Mouse (Mus musculus) liver, postnatal 0 days (tissue): ENCODE data around the gene Ltb. TPM values are rescaled to one million over a fixed set of nuclear protein-coding genes. Genes with fewer than 3 reads are reported as not detected.

ENCODE experiments used
- ATAC-seq: fragments of 200-750 bp; cut with Nextera tagmentation; 2 replicates; pipeline ENCODE4 v1.8.0; 2017; ENCODE audit warnings: mild to moderate bottlenecking, moderate library complexity
- DNase-seq: peaks from one replicate; pipeline ENCODE4 v3.0.0-alpha.2; 2016
- H3K27ac ChIP-seq: fragments of 300-500 bp; sonication (generic); 2 replicates; pipeline ENCODE4 v1.5.1; 2014; ENCODE audit warnings: antibody characterized with exemption, moderate library complexity, mild to moderate bottlenecking, low read depth
- H3K27me3 ChIP-seq: fragments of 300-500 bp; sonication (generic); 2 replicates; pipeline ENCODE4 v1.6.1; 2014; ENCODE audit warnings: low read length, control low read depth, mixed read lengths; ENCODE audit not compliant: insufficient read depth
- H3K36me3 ChIP-seq: fragments of 300-500 bp; sonication (generic); replicated peaks from 2 replicates; pipeline ENCODE4 v1.6.1; 2014; ENCODE audit warnings: mild to moderate bottlenecking, control low read depth, low read length, moderate library complexity, mixed read lengths; ENCODE audit not compliant: insufficient read depth
- H3K4me1 ChIP-seq: fragments of 300-500 bp; sonication (generic); 2 replicates; pipeline ENCODE4 v1.6.1; 2014; ENCODE audit warnings: antibody characterized with exemption, mild to moderate bottlenecking, control low read depth; ENCODE audit not compliant: insufficient read depth
- H3K4me2 ChIP-seq: fragments of 300-500 bp; sonication (generic); 2 replicates; pipeline ENCODE4 v1.6.1; 2014; ENCODE audit warnings: low read depth, mild to moderate bottlenecking, low read length, moderate library complexity, mixed read lengths
- H3K4me3 ChIP-seq: fragments of 300-500 bp; sonication (generic); 2 replicates; pipeline ENCODE4 v1.5.1; 2014; ENCODE audit warnings: low read depth, low read length
- H3K9ac ChIP-seq: fragments of 300-500 bp; sonication (generic); replicated peaks from 2 replicates; pipeline ENCODE4 v1.6.1; 2014; ENCODE audit warnings: mild to moderate bottlenecking, moderate library complexity
- H3K9me3 ChIP-seq: fragments of 300-500 bp; sonication (generic); 2 replicates; pipeline ENCODE4 v1.6.1; 2016; ENCODE audit warnings: mild to moderate bottlenecking, control low read depth, low read length, mixed read lengths
- CTCF ChIP-seq: sonication (generic); IDR thresholded peaks from 2 replicates; pipeline ENCODE4 v1.5.1; 2016; ENCODE audit warnings: antibody characterized with exemption, low read depth
- EP300 ChIP-seq: IDR thresholded peaks from 2 replicates; pipeline ENCODE4 v1.6.1; 2016; ENCODE audit warnings: antibody characterized with exemption, low read depth, mild to moderate bottlenecking
- WGBS: fragments of 180-500 bp; shearing (Covaris S2); extraction: QIAGEN DNeasy Blood & Tissue Kit; methylation state at CpG from one replicate; pipeline ENCODE4 v1.1.7; 2014; ENCODE audit not compliant: insufficient replicate concordance; 5-methylcytosine and 5-hydroxymethylcytosine counted together
- polyA plus RNA-seq: library from polyadenylated mRNA; unstranded; fragments of >200 nt; fragmentation: Nextera tagmentation; extraction: Ambion mirVana; gene quantifications from 2 replicates; pipeline ENCODE4 v1.2.1, GENCODE M21; 2015

The Ltb gene
- polyA plus RNA-seq, 1 experiment from 2014 or later = 5.3 TPM

DNA sequence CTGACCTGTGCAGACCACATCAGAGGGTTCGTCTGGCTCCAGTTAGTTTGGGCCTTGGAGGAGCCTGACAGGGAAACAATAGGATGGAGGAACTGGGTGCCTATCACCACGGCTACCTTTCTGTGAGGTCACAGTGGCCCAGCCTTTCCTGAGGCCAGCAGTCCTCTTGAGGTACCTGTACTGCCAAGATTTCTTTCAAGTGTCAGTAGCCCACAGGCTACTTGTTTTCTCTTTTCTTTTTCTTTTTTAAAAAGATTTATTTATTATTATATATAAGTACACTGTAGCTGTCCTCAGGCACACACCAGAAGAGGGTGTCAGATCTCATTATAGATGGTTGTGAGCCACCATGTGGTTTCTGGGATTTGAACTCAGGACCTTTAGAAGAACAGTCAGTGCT, 18.3 kb upstream of the Ltb start, which contains the start of gene Aif1:
TSS of gene Aif1 (minus strand) at position 101 of the 400 bp plus-strand sequence.
- ATAC-seq (no peak), DNase-seq (no peak)
- 0 out of 2 replicates have a peak, but pooled peaks cover 4% of the 10 kb centered on the region for H3K4me1 ChIP-seq
- no peak within 1 kb of the TSS for H3K4me3 ChIP-seq
- H3K9me3 ChIP-seq = no peaks in the 10 kb centered on the region
- H3K36me3 ChIP-seq = no peaks in the 10 kb centered on the region
- H3K27ac ChIP-seq = no peak within 1 kb of the TSS
- no peak within 1 kb of the TSS for H3K9ac ChIP-seq
- TF ChIP-seq CTCF = no peak
- no peak for TF ChIP-seq EP300
- no peaks in the 10 kb centered on the region for H3K27me3 ChIP-seq
- WGBS = 54% methylated on average over 2 of the region's 2 CpGs
- no peak within 1 kb of the TSS for H3K4me2 ChIP-seq

DNA sequence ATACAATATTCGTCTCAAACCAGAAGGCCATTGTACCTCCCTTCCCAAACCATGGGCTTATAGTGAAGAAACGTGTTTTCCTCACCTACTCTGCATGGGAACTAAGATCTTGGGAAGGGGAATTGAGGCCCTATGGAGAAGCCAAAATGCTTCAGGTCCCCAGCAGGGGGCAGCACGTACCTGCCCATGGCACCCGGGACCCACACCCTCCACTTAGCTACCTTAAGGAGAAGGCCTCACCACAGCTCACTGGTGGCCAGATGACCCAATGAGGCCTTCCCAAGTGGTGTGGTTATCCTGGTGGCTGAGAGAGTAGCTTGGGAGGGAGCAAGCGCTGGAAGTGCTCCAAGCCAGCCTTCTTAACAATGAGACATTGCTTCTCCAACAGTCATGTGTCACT, 15.7 kb upstream of the Ltb start:
- Histone ChIP-seq H3K27me3 (no peaks in the 10 kb centered on the region), H3K27ac (no peak overlapping the region), H3K4me1 (0 out of 2 replicates have a peak, but pooled peaks cover 4% of the 10 kb centered on the region), H3K9ac (no peak overlapping the region), H3K36me3 (no peaks in the 10 kb centered on the region), H3K4me3 (no peak overlapping the region), H3K9me3 (no peaks in the 10 kb centered on the region), H3K4me2 (no peak overlapping the region)
- TF ChIP-seq EP300 (no peak), CTCF (peak; percentile 97)
- DNase-seq (peak; percentile 83), ATAC-seq (peak; percentile 73)
- whole genome bisulfite sequencing = 14% methylated on average over 5 of the region's 5 CpGs

DNA sequence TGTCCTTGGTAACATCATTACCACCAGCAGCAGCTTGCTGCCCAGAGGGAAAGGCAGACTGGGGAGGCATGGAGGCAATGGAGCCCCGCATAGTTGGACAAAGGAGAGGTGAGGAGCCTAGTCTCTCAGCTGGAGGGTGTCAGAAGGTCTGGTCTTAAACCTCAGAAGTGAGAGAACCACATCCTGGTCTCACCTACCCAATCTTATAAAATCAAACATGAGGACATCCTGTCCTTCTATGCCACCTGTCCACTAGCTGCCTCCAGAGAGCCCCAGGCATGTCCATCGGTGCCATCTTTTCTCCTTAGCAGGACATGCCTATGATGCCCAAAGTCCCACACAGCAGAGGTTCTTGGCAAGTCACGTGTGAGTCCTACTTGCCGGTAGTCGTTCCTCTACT, 14.1 kb upstream of the Ltb start:
- Histone ChIP-seq H3K9ac (no peak overlapping the region), H3K4me3 (no peak overlapping the region), H3K4me1 (0 out of 2 replicates have a peak, but pooled peaks cover 4% of the 10 kb centered on the region), H3K4me2 (no peak overlapping the region), H3K27me3 (no peaks in the 10 kb centered on the region), H3K9me3 (no peaks in the 10 kb centered on the region), H3K27ac (no peak overlapping the region), H3K36me3 (no peaks in the 10 kb centered on the region)
- no peak for ATAC-seq
- no peak for DNase-seq
- 74% methylated on average over 5 of the region's 5 CpGs for WGBS
- TF ChIP-seq CTCF (no peak), EP300 (no peak)

DNA sequence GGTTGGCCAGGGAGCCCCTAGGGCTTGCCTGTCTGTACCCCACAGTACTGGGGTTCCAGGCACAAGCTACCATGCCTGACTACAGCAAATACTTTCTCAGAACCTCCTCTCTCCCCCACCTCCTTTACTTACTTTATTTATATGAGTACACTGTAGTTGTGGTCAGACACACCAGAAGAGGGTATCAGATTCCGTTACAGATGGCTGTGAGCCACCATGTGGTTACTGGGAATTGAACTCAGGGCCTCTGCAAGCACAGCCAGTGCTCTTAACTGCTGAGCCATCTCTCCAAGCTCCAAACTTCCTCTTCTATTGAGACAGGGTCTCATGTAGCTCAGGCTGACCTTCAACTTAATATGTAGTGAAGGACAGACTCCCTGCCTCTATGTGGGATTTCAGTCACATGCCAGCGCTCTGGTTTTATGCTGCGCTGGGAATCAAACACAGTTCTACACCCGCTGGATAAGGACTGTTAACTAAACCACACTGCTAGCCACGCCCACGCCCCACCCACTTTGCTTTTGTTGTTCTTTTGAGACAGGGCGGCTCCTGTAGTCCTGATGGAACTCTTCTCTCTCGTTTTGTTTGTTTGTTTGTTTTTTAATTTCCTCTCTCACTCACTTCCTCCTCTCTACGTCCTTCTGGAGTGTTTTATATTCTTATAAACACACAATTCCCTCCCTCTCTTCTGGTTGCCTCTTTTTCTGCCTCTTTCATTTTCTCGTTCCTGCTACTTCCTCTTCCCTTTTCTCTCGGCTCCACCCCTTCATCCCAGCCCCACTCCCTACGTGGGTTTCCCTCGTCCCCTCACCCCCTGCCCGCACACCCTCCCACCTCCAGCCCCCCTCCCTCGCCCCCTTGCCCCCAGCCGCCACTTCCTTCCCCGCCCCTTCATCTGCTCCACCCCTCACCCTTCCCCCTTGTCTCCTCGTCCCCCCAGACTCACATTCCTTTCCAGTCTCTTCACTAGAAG, 8.3 kb upstream of the Ltb start:
- 2% methylated on average over 18 of the region's 18 CpGs for WGBS
- peak overlapping the region; percentile 80 for H3K27ac ChIP-seq

DNA sequence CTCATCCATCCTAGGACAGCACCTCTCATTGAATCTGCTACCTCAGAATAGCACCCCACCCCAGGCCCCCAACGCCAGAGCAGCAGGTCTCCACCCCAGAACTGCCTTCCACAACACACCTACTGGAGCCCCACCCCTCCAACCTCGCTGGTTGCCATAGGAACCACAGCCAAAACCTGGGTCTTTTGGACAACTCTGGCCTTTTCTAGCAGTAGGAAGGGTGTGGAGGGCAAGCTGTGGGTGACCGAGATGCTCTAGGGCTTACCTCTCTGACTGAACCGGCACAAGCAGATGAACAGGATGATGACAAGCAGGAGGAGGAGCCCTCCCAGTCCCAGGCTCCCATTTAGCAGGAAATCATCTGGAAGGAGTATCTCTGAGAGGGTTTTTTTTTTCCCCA, 7.6 kb upstream of the Ltb start:
- Histone ChIP-seq H3K4me1 (peaks cover 12% of the 10 kb centered on the region), H3K27me3 (no peaks in the 10 kb centered on the region), H3K4me3 (peak overlapping the region; percentile 52), H3K36me3 (no peaks in the 10 kb centered on the region), H3K9me3 (no peaks in the 10 kb centered on the region), H3K9ac (peak overlapping the region; percentile 2; the same call in 1 of the 2 replicates), H3K27ac (peak overlapping the region; percentile 80), H3K4me2 (peak overlapping the region; percentile 75)
- DNase-seq (no peak), ATAC-seq (peak; percentile 23; the same call in 1 of the 2 replicates)
- TF ChIP-seq EP300 (no peak), CTCF (no peak)
- 1% methylated on average over 4 of the region's 4 CpGs for WGBS

More for the DNA sequence above, 8.3 kb upstream of the Ltb start:
- TF ChIP-seq EP300 (no peak), CTCF (no peak)
- Histone ChIP-seq H3K27me3 (no peaks in the 10 kb centered on the region), H3K4me3 (peak overlapping the region; percentile 52), H3K9ac (peak overlapping the region; percentile 36), H3K4me2 (peak overlapping the region; percentile 75), H3K9me3 (no peaks in the 10 kb centered on the region), H3K4me1 (peaks cover 8% of the 10 kb centered on the region), H3K36me3 (no peaks in the 10 kb centered on the region)
- ATAC-seq (peak; percentile 44; the same call in 1 of the 2 replicates), DNase-seq (peak; percentile 86)

DNA sequence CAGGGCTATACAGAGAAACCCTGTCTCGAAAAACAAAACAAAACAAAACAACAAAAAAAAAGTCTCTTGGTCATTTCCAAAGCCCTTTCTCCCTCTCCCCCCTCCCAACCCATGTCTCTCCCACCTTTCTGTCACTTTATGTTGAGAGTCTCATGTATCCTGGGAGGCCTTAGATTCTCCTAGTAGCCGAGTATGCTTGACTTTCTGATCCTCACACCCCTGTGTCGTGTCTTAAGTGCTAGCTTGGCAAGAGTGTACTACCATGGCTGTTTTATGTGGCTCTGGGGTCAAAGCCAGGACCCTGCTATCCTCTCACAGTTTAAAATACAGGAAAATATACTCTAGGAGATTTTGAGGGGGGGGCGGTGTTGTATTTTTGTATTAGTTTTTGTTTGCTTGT, 6.9 kb upstream of the Ltb start:
- 58% methylated on average over 4 of the region's 4 CpGs for WGBS
- H3K4me2 ChIP-seq = peak overlapping the region; percentile 75; the same call in 1 of the 2 replicates
- ATAC-seq (no peak), DNase-seq (no peak)
- H3K9me3 ChIP-seq = no peaks in the 10 kb centered on the region
- no peaks in the 10 kb centered on the region for H3K36me3 ChIP-seq
- TF ChIP-seq CTCF (no peak), EP300 (no peak)
- peak overlapping the region; percentile 52; the same call in 1 of the 2 replicates for H3K4me3 ChIP-seq
- H3K27me3 ChIP-seq = no peaks in the 10 kb centered on the region
- peaks cover 14% of the 10 kb centered on the region for H3K4me1 ChIP-seq
- H3K9ac ChIP-seq = no peak overlapping the region
- peak overlapping the region; percentile 91 for H3K27ac ChIP-seq
